Mouse (Mus musculus): ENCODE data around the gene D630045J12Rik. TPM values are rescaled to one million over a fixed set of nuclear protein-coding genes. Genes with fewer than 3 reads are reported as not detected.
A peak's percentile ranks its signal among the peaks of the same experiment; 100 is the strongest.

D630045J12Rik gene
- total RNA-seq, 1 experiment, result 4.1 TPM

DNA sequence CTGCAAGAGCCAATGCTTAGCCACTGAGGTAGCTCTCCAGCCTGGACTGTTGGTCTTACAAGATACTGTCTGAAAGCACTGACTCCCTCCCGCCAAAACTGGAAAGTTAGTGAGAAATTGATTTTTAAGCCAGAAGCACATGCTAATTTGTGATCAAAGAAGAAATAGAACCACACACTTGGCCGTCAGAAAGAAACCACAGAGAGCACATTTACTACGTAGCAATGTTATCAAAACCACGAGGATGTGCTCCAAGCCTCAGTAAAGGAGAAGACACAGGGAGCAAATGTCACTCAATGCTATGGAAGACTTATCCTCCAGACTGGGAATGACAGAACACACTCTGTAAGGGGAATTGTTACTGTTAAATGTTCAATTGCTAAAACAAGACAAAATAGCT lies 12.3 kb downstream of the D630045J12Rik start:
- no peak for DNase-seq (ENCODE audit: low read depth, low spot score)
- Histone ChIP-seq H3K36me3 (ENCODE audit: control insufficient read depth, insufficient read depth, low read length, poor library complexity, severe bottlenecking) (no peaks in the 10 kb centered on the region), H3K27ac (ENCODE audit: insufficient read depth, low read depth, low read length, poor library complexity, severe bottlenecking) (no peak overlapping the region), H3K4me1 (ENCODE audit: control insufficient read depth in 2 of 2, insufficient read depth in 2 of 2, low read length in 2 of 2, poor library complexity in 1 of 2) (peaks cover 0 to 3% of the 10 kb centered on the region in 2 experiments; a peak in 1 of 4 replicates), H3K9me3 (ENCODE audit: control insufficient read depth, insufficient read depth, low read depth, low read length) (no peaks in the 10 kb centered on the region), H3K9ac (ENCODE audit: insufficient read depth, low read depth, low read length, poor library complexity, severe bottlenecking) (no peak overlapping the region), H3K4me3 (ENCODE audit: insufficient read depth in 1 of 2, low read depth in 1 of 2, low read length in 2 of 2, poor library complexity in 1 of 2, severe bottlenecking in 1 of 2) (no peak overlapping the region)
- no peak for TF ChIP-seq ZNF384 (IDR thresholded peaks at IDR 0.05; ENCODE audit: low read depth, low read length)
- TF ChIP-seq ZC3H11A (IDR thresholded peaks at IDR 0.05; ENCODE audit: borderline replicate concordance, low read depth, low read length), result no peak
- no peak for TF ChIP-seq HCFC1 (IDR thresholded peaks at IDR 0.05; ENCODE audit: borderline replicate concordance, insufficient read depth, low read length)
- no peak for TF ChIP-seq MAFK (IDR thresholded peaks at IDR 0.05; ENCODE audit: insufficient read depth, low read depth, low read length)
- no peak for TF ChIP-seq CHD2 (IDR thresholded peaks at IDR 0.05; ENCODE audit: low read depth, low read length)
- in situ Hi-C loops (cut with MboI; ENCODE audit: low sequenced_read_pairs in 2 of 2, unreplicated experiment in 2 of 2), result no loop called here

DNA sequence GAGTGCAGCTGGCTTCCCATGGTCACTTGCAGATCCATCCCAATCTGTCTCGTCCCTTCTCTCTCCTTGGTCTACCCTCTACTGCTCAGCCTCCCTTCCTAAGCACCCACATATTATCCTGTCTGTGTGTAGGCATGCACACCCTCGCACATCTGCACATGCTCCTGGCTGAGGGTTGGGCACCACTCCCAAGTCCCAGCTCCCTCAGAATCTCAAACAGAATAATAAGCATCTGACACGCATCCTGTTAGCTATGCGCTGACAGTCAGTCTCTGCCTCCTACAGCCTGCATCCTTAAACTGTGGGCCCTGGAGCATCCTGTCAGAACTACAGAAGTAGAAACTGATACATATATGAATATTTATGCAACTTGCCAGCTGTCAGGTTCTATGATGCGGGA lies 13.2 kb downstream of the D630045J12Rik start:
- TF ChIP-seq ZC3H11A (IDR thresholded peaks at IDR 0.05; ENCODE audit: borderline replicate concordance, low read depth, low read length), result no peak

DNA sequence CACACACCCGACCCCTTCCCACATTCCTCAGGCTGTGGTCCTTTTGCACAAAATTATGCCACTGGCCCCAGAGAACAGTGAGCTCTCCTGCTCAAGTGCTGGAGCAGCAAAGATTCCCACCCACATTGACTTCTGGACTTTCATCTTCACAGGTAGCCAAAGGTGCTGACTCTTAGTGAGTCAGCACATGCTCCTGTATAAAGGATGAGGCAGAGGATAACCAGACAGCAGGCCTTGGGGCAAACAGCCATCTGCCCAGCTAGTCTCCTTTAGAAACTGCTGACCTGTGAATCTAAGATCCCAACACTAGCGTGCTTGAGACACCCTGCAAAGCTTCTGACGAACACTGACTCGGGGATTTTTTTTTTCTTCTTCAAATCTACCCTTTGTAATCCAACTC lies 15.4 kb downstream of the D630045J12Rik start:
- TF ChIP-seq MAFK (IDR thresholded peaks at IDR 0.05; ENCODE audit: insufficient read depth, low read depth, low read length) (peak; percentile 61; the same call in 1 of the 2 replicates), HCFC1 (IDR thresholded peaks at IDR 0.05; ENCODE audit: borderline replicate concordance, insufficient read depth, low read length) (no peak), ZC3H11A (IDR thresholded peaks at IDR 0.05; ENCODE audit: borderline replicate concordance, low read depth, low read length) (no peak)
- H3K36me3 ChIP-seq (ENCODE audit: control insufficient read depth, insufficient read depth, low read length, poor library complexity, severe bottlenecking), result no peaks in the 10 kb centered on the region
- no peak overlapping the region for H3K4me3 ChIP-seq (ENCODE audit: insufficient read depth in 1 of 2, low read depth in 1 of 2, low read length in 2 of 2, poor library complexity in 1 of 2, severe bottlenecking in 1 of 2)
- no peaks in the 10 kb centered on the region for H3K9me3 ChIP-seq (ENCODE audit: control insufficient read depth, insufficient read depth, low read depth, low read length)
- H3K4me1 ChIP-seq (ENCODE audit: control insufficient read depth in 2 of 2, insufficient read depth in 2 of 2, low read length in 2 of 2, poor library complexity in 1 of 2), result peaks cover 0 to 3% of the 10 kb centered on the region in 2 experiments; a peak in 1 of 4 replicates
- in situ Hi-C loops (cut with MboI; ENCODE audit: low sequenced_read_pairs in 2 of 2, unreplicated experiment in 2 of 2), result no loop called here
- H3K27ac ChIP-seq (ENCODE audit: insufficient read depth, low read depth, low read length, poor library complexity, severe bottlenecking), result no peak overlapping the region
- no peak for DNase-seq (ENCODE audit: low read depth, low spot score)
- no peak overlapping the region for H3K9ac ChIP-seq (ENCODE audit: insufficient read depth, low read depth, low read length, poor library complexity, severe bottlenecking)

More for the DNA sequence above, 13.2 kb downstream of the D630045J12Rik start:
- in situ Hi-C loops (cut with MboI; ENCODE audit: low sequenced_read_pairs in 2 of 2, unreplicated experiment in 2 of 2), result no loop called here
- peaks cover 0 to 3% of the 10 kb centered on the region in 2 experiments; a peak in 1 of 4 replicates for H3K4me1 ChIP-seq (ENCODE audit: control insufficient read depth in 2 of 2, insufficient read depth in 2 of 2, low read length in 2 of 2, poor library complexity in 1 of 2)
- no peak overlapping the region for H3K27ac ChIP-seq (ENCODE audit: insufficient read depth, low read depth, low read length, poor library complexity, severe bottlenecking)
- no peak for DNase-seq (ENCODE audit: low read depth, low spot score)
- no peak overlapping the region for H3K9ac ChIP-seq (ENCODE audit: insufficient read depth, low read depth, low read length, poor library complexity, severe bottlenecking)
- no peaks in the 10 kb centered on the region for H3K36me3 ChIP-seq (ENCODE audit: control insufficient read depth, insufficient read depth, low read length, poor library complexity, severe bottlenecking)
- H3K4me3 ChIP-seq (ENCODE audit: insufficient read depth in 1 of 2, low read depth in 1 of 2, low read length in 2 of 2, poor library complexity in 1 of 2, severe bottlenecking in 1 of 2), result no peak overlapping the region
- no peaks in the 10 kb centered on the region for H3K9me3 ChIP-seq (ENCODE audit: control insufficient read depth, insufficient read depth, low read depth, low read length)

DNA sequence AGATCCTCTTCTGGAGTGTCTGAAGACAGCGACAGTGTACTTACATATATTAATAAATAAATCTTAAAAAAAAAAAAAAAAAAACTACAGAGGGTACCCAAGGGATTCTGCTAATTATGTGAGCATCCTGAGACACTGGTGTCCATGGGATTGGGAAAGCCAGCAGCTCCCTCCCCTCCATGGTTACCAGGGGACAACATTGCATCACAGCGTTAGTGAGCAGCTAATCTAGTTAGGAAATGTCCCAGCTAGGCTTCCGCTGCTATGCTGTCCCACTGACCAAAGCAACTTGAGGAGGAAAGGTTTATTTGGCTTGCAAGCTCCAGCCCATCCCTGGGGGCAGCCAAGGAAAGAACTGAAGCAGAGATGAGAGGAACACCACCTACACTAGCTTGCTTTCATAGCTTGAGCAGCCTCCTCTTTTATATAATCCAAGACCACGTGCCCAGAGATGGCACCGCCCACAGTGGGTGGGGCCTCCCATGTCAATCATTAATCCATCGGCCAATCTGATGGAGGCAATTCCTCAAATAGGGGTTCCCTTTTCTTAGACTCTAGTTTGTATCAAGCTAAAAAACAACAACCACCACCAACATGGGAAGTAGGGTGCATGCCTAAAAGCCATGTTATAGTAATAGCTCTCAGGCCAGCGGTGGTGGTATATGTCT lies 17.7 kb downstream of the D630045J12Rik start:
- in situ Hi-C loops (cut with MboI; ENCODE audit: low sequenced_read_pairs in 2 of 2, unreplicated experiment in 2 of 2), result no loop called here
- Histone ChIP-seq H3K4me1 (ENCODE audit: control insufficient read depth in 2 of 2, insufficient read depth in 2 of 2, low read length in 2 of 2, poor library complexity in 1 of 2) (peaks cover 2 to 9% of the 10 kb centered on the region in 2 experiments; a peak in 1 of 4 replicates), H3K36me3 (ENCODE audit: control insufficient read depth, insufficient read depth, low read length, poor library complexity, severe bottlenecking) (no peaks in the 10 kb centered on the region), H3K9ac (ENCODE audit: insufficient read depth, low read depth, low read length, poor library complexity, severe bottlenecking) (no peak overlapping the region), H3K27ac (ENCODE audit: insufficient read depth, low read depth, low read length, poor library complexity, severe bottlenecking) (no peak overlapping the region), H3K9me3 (ENCODE audit: control insufficient read depth, insufficient read depth, low read depth, low read length) (no peaks in the 10 kb centered on the region), H3K4me3 (ENCODE audit: insufficient read depth in 1 of 2, low read depth in 1 of 2, low read length in 2 of 2, poor library complexity in 1 of 2, severe bottlenecking in 1 of 2) (no peak overlapping the region)
- no peak for TF ChIP-seq CHD2 (IDR thresholded peaks at IDR 0.05; ENCODE audit: low read depth, low read length)
- TF ChIP-seq ZC3H11A (IDR thresholded peaks at IDR 0.05; ENCODE audit: borderline replicate concordance, low read depth, low read length), result no peak
- TF ChIP-seq MAFK (IDR thresholded peaks at IDR 0.05; ENCODE audit: insufficient read depth, low read depth, low read length), result no peak
- TF ChIP-seq HCFC1 (IDR thresholded peaks at IDR 0.05; ENCODE audit: borderline replicate concordance, insufficient read depth, low read length), result no peak
- TF ChIP-seq ZNF384 (IDR thresholded peaks at IDR 0.05; ENCODE audit: low read depth, low read length), result no peak
- DNase-seq (ENCODE audit: low read depth, low spot score), result no peak

DNA sequence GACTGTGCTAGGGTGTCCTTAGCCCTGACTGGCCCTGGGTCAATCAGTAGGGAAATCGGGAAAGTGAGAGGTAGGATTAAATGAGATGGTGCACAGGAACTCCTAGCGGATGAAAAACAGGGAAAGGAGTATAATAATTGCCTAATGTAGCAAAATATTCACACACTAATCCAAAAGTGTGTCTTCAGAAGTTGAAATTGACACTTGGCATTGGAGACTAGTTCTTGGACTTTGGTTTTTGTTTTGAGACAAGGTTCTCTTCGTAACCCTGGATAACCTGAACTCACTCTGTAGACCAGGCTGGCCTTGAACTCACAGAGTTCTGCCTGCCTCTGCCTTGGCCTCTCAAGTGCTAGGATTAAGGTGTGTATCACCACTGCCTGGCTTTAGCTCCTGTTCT lies 20.0 kb downstream of the D630045J12Rik start:
- in situ Hi-C loops (cut with MboI; ENCODE audit: low sequenced_read_pairs in 2 of 2, unreplicated experiment in 2 of 2), result no loop called here
- H3K4me1 ChIP-seq (ENCODE audit: control insufficient read depth in 2 of 2, insufficient read depth in 2 of 2, low read length in 2 of 2, poor library complexity in 1 of 2), result peaks cover 2 to 9% of the 10 kb centered on the region in 2 experiments; a peak in 1 of 4 replicates
- TF ChIP-seq CHD2 (IDR thresholded peaks at IDR 0.05; ENCODE audit: low read depth, low read length), result no peak
- no peak for TF ChIP-seq ZNF384 (IDR thresholded peaks at IDR 0.05; ENCODE audit: low read depth, low read length)
- no peak for TF ChIP-seq MAFK (IDR thresholded peaks at IDR 0.05; ENCODE audit: insufficient read depth, low read depth, low read length)
- TF ChIP-seq HCFC1 (IDR thresholded peaks at IDR 0.05; ENCODE audit: borderline replicate concordance, insufficient read depth, low read length), result no peak
- no peak for TF ChIP-seq ZC3H11A (IDR thresholded peaks at IDR 0.05; ENCODE audit: borderline replicate concordance, low read depth, low read length)
- H3K9ac ChIP-seq (ENCODE audit: insufficient read depth, low read depth, low read length, poor library complexity, severe bottlenecking), result no peak overlapping the region
- DNase-seq (ENCODE audit: low read depth, low spot score), result no peak
- no peak overlapping the region for H3K4me3 ChIP-seq (ENCODE audit: insufficient read depth in 1 of 2, low read depth in 1 of 2, low read length in 2 of 2, poor library complexity in 1 of 2, severe bottlenecking in 1 of 2)
- no peaks in the 10 kb centered on the region for H3K9me3 ChIP-seq (ENCODE audit: control insufficient read depth, insufficient read depth, low read depth, low read length)
- H3K27ac ChIP-seq (ENCODE audit: insufficient read depth, low read depth, low read length, poor library complexity, severe bottlenecking), result no peak overlapping the region
- no peaks in the 10 kb centered on the region for H3K36me3 ChIP-seq (ENCODE audit: control insufficient read depth, insufficient read depth, low read length, poor library complexity, severe bottlenecking)

Data from ES-E14 (cell line).